Mouse (Mus musculus): ENCODE measurements around the gene Cnih4.

The Cnih4 gene

DNA sequence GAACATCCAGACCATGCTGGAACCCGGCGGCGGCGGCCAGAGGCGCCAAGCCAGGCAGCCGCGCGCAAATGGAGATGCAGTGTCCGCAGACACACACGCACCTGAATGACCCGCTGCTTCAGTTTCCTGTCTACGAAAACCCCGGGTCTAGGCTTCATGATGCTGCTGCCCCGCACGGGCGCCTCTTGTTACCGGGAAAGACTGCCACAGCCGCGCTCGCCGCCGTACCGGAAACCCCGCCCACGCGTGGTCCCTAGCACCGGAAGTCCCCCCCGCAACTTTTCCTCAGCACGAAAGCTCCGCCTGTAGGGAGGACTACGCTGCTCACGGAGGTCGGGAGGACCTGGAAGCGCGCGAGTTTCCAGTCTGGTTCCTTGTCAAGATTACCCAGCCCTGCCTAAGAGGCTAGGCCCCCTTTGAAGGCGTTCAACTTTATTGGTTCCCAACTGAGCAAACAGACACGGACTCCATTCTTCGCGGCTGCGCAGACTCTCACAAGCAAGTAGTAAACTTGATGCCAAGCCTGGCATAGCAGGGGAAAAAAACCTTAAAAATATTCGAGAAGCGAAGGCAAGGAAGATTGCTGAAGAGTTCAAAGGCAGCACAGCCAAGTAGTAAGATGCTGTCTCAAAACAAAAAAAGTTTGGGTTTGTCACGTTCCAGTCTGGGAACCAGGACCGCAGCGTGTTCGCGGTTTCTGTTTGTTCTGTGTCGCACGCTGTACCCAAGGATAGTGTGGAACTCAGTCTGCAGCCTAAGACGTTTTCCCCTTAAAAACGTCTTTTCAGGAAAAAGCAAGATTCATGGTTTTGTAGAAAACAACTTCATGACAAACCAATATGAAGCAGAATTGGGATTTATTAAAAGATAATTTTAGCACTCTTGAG lies at the start of gene Cnih4, which contains the start of gene Nvl:
Gene Cnih4, plus strand, starts transcription at position 744 of the 887 bp plus-strand sequence.
Gene Nvl, minus strand, starts transcription at position 255 of the 887 bp plus-strand sequence.
- DNase-seq (ENCODE audit: low spot score): peak; percentile 79

GRCm38 (mm10) chr1:181117112-181117511 lies 27.4 kb upstream of the Cnih4 start:
- DNase-seq (ENCODE audit: low spot score): no peak

GRCm38 (mm10) chr1:181124145-181124544 lies 20.3 kb upstream of the Cnih4 start:
- no peak for DNase-seq (ENCODE audit: low spot score)

- DNase-seq (ENCODE audit: low spot score): no peak
These were observed 18.6 kb upstream of the Cnih4 start for GRCm38 (mm10) chr1:181125916-181126315.

- no peak for DNase-seq (ENCODE audit: low spot score)
These were observed 17.7 kb upstream of the Cnih4 start for GRCm38 (mm10) chr1:181126766-181127165.

- DNase-seq (ENCODE audit: low spot score): no peak
These were observed 12.6 kb upstream of the Cnih4 start for GRCm38 (mm10) chr1:181131915-181132314.

GRCm38 (mm10) chr1:181138730-181139129 lies 5.8 kb upstream of the Cnih4 start:
- no peak for DNase-seq (ENCODE audit: low spot score)

GRCm38 (mm10) chr1:181143609-181143949 lies 914 bp upstream of the Cnih4 start:
- no peak for DNase-seq (ENCODE audit: low spot score)

DNA sequence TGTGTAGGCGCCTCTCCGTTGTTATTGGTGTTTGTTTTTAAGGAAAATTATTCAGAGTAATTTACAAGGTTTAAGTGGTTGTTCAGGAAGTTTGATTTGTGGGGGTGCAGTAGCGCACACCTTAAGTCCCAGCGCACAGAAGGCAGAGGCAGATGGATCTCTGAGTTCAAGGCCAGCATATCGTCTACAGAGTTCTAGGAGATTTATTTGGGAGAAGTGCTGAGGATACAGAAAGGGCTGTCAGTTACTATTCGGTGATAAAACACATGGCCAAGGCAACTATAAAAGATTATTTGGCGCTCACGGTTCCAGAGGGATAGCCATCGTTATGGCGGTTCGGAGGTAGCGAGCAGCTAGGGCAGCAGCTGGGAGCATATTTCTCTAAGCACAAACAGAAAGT lies 473 bp downstream of the Cnih4 start:
- DNase-seq (ENCODE audit: low spot score): no peak

DNA sequence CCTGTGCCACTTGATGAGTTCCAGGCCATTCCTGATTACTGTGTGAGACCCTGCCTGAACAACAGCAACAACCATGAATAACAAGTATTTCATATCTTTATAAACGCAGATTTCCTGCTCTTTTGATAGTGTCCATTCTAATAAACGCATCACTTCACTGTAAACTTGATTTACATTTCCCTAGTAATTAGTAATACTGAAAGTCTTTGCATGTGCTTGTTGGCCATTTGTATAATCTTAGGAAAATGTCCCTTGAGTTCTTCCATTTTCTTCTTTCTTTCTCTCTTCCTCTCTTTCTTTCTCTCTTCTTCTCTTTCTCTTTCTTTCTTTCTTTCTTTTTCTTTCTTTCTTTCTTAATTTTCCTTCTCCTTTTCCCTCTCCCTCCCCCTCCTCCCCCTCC lies 1.7 kb downstream of the Cnih4 start:
- no peak for DNase-seq (ENCODE audit: low spot score)

DNA sequence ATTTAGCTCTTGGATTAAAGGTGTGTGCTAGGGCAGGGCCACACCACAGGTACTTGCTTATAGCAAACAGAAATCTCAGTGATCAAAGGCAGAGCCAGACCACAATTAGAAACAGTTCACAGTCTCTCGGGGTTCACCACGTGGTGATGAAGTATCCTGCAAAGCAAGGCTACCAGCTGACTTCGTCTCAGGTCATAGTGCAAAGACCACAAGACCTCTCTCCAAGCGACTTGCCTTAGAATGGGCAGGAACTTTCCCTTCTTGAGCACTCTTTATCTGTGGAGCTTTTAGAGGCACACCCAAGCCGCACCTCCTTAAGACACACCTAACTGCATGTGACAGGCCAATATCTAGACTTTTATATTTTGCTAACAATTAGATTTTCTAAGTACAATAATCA lies 4.0 kb downstream of the Cnih4 start:
- DNase-seq (ENCODE audit: low spot score): no peak

GRCm38 (mm10) chr1:181149373-181150017 lies 5.0 kb downstream of the Cnih4 start:
- no peak for DNase-seq (ENCODE audit: low spot score)

DNA sequence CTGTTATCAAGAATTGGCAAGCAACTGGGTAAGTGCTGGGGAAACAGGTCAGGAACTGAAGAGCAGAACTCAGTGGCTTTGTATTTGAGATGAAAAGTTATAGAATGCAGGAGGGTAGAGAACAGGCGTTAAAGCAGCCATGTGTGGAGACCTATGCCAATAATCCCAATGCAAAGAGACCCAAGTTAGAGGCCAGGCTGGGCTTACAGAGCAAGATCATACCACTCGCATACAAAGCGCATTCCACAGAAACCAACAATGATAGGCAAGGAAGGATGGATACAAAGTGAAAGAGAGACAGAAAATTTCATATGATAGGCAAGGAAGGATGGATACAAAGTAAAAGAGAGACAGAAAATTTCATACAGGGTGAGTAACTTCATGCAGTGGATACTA lies 5.9 kb downstream of the Cnih4 start:
- no peak for DNase-seq (ENCODE audit: low spot score)

DNA sequence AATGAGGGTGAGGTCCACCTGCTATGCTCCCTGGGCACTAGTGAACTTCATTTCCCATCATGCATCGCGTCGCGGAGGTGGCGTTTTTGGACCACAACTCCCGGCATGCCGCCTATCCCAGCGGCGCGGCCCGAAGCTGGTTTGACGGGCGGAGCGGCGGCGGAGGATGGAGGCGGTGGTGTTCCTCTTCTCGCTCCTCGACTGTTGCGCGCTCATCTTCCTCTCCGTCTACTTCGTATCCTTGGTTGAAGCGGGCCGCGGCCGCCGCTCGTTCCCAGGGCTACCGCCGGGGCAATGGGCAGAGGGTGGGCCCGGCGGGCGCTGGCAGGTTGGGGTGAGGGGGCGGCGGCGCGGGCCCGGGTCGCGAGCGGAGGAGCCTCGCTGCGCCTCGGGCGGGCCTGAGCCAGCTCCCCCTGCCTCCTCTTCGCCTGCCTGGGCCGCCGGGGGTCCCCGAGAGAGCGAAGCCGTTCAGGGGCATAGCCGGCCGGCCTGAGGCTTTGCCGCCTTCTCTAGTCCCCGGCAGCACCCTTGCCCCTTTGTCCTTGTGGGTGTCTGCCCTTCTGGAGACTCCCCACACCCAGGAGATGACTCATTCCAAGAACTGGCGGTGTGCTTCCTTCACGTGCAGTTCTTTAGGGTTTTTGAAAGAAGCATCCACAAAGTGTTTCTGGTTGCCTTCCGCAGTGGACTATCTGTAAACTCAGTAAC lies 6.5 kb downstream of the Cnih4 start:
- DNase-seq (ENCODE audit: low spot score): peak; percentile 74

- no peak for DNase-seq (ENCODE audit: low spot score)
These were observed 7.0 kb downstream of the Cnih4 start for GRCm38 (mm10) chr1:181151541-181151940.

- DNase-seq (ENCODE audit: low spot score): no peak
These were observed 23.3 kb downstream of the Cnih4 start for GRCm38 (mm10) chr1:181167816-181168215.

DNA sequence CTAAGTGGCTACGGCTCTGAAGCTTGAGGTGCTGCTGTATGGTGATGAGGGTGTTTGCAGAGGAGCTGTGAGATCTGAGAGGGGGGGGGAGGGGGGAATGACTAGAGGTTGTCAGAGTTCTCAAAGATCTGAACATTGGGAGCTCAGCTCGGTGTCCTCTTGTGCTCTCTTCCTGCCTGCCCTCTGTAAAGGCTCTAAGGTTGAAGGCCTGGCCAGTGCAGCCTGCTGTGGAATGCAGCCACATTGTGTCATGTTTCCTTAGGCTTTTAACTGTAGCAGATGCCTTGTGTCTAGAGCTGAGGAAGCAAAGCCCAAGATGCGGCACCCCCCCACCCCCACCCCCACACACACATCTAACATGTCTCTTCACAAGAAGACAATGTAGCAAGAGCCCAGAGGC lies 23.9 kb downstream of the Cnih4 start:
- DNase-seq (ENCODE audit: low spot score): no peak

GRCm38 (mm10) chr1:181170210-181170609 lies 25.7 kb downstream of the Cnih4 start:
- no peak for DNase-seq (ENCODE audit: low spot score)

- DNase-seq (ENCODE audit: low spot score): no peak
These were observed 44.4 kb downstream of the Cnih4 start for GRCm38 (mm10) chr1:181188925-181189324.

- no peak for DNase-seq (ENCODE audit: low spot score)
These were observed 55.0 kb downstream of the Cnih4 start for GRCm38 (mm10) chr1:181199446-181199845.

- DNase-seq (ENCODE audit: low spot score): no peak
These were observed 65.7 kb downstream of the Cnih4 start for GRCm38 (mm10) chr1:181210147-181210546.

GRCm38 (mm10) chr1:181210601-181211402 lies 66.3 kb downstream of the Cnih4 start:
- no peak for DNase-seq (ENCODE audit: low spot score)
